In genomic region chr2:131187602-131187922, GRCm38 (mm10) we compare ENCODE assay signal across 7 mouse cellular contexts. TPM values are rescaled to one million over a fixed set of nuclear protein-coding genes. Genes with fewer than 3 reads are reported as not detected.
DNase-seq lines count a peak whose midpoint lies in the region; ATAC-seq lines count a peak whose summit lies in the region.

No protein-coding gene starts in this region.

- peak overlapping the region; percentile 77 for H3K27ac ChIP-seq in lung, embryonic 16.5 days (ENCODE audit: low read length)
- peak overlapping the region; percentile 79 for H3K27ac ChIP-seq in forebrain, embryonic 12.5 days
- peak overlapping the region; percentile 77; the same call in 1 of the 2 replicates for H3K27ac ChIP-seq in limb, embryonic 15.5 days
- H3K27ac ChIP-seq in stomach, embryonic 15.5 days, result peak overlapping the region; percentile 83; the same call in 1 of the 2 replicates

- H3K4me3 ChIP-seq in lung, embryonic 16.5 days (ENCODE audit: low read length), result peak overlapping the region; percentile 78
- peak overlapping the region; percentile 60 for H3K4me3 ChIP-seq in forebrain, embryonic 12.5 days (replicated peaks)
- peak overlapping the region; percentile 68 for H3K4me3 ChIP-seq in limb, embryonic 15.5 days
- H3K4me3 ChIP-seq in stomach, embryonic 15.5 days (replicated peaks), result peak overlapping the region; percentile 75

- ATAC-seq in lung, embryonic 16.5 days (ENCODE audit: low read depth), result no peak
- no peak for ATAC-seq in forebrain, embryonic 12.5 days (ENCODE audit: low FRiP score)
- ATAC-seq in limb, embryonic 15.5 days (ENCODE audit: insufficient number of reproducible peaks, low FRiP score, low TSS enrichment, low read depth), result no peak
- ATAC-seq in stomach, embryonic 15.5 days (ENCODE audit: insufficient read depth, low FRiP score, low read depth), result no peak

- peak overlapping the region; percentile 73 for H3K4me2 ChIP-seq in lung, embryonic 16.5 days (ENCODE audit: low read depth, low read length)
- peak overlapping the region; percentile 76 for H3K4me2 ChIP-seq in forebrain, embryonic 12.5 days
- peak overlapping the region; percentile 92 for H3K4me2 ChIP-seq in limb, embryonic 15.5 days
- H3K4me2 ChIP-seq in stomach, embryonic 15.5 days, result peak overlapping the region; percentile 87

- no peaks in the 10 kb centered on the region for H3K9me3 ChIP-seq in lung, embryonic 16.5 days (ENCODE audit: control insufficient read depth, low read length)
- no peaks in the 10 kb centered on the region for H3K9me3 ChIP-seq in forebrain, embryonic 12.5 days
- no peaks in the 10 kb centered on the region for H3K9me3 ChIP-seq in limb, embryonic 15.5 days
- no peaks in the 10 kb centered on the region for H3K9me3 ChIP-seq in stomach, embryonic 15.5 days

- no peaks in the 10 kb centered on the region; the same call in 1 of the 2 replicates for H3K27me3 ChIP-seq in lung, embryonic 16.5 days (ENCODE audit: control insufficient read depth, insufficient read depth, low read depth, low read length)
- H3K27me3 ChIP-seq in forebrain, embryonic 12.5 days, result no peaks in the 10 kb centered on the region
- H3K27me3 ChIP-seq in limb, embryonic 15.5 days, result no peaks in the 10 kb centered on the region
- H3K27me3 ChIP-seq in stomach, embryonic 15.5 days (replicated peaks), result no peaks in the 10 kb centered on the region

- 26% methylated on average over 3 of the region's 3 CpGs for WGBS in lung, embryonic 16.5 days
- WGBS in forebrain, embryonic 12.5 days, result 20% methylated on average over 3 of the region's 3 CpGs
- 30% methylated on average over 3 of the region's 3 CpGs for whole genome bisulfite sequencing in limb, embryonic 15.5 days
- 16% methylated on average over 3 of the region's 3 CpGs for WGBS in stomach, embryonic 15.5 days

- peak overlapping the region; percentile 87 for H3K9ac ChIP-seq in lung, embryonic 16.5 days (ENCODE audit: low read length)
- H3K9ac ChIP-seq in forebrain, embryonic 12.5 days, result peak overlapping the region; percentile 82
- H3K9ac ChIP-seq in limb, embryonic 15.5 days, result peak overlapping the region; percentile 62
- peak overlapping the region; percentile 62 for H3K9ac ChIP-seq in stomach, embryonic 15.5 days

- DNase-seq in lung, adult 18-20 months, result no peak
- DNase-seq in spleen, postnatal 14 days (ENCODE audit: low spot score in 2 of 2), result no peak
- no peak for DNase-seq in gastrocnemius, postnatal 4 days (ENCODE audit: low spot score in 2 of 2)

- H3K36me3 ChIP-seq in lung, embryonic 16.5 days (ENCODE audit: control insufficient read depth, insufficient read depth, low read length), result peaks cover 9% of the 10 kb centered on the region
- H3K36me3 ChIP-seq in forebrain, embryonic 12.5 days (replicated peaks), result peaks cover 10% of the 10 kb centered on the region
- peaks cover 11% of the 10 kb centered on the region; the same call in 1 of the 2 replicates for H3K36me3 ChIP-seq in limb, embryonic 15.5 days
- H3K36me3 ChIP-seq in stomach, embryonic 15.5 days, result peaks cover 9% of the 10 kb centered on the region; the same call in 1 of the 2 replicates

- H3K4me1 ChIP-seq in lung, embryonic 16.5 days (replicated peaks; ENCODE audit: control insufficient read depth, insufficient read depth, low read length), result peaks cover 24% of the 10 kb centered on the region
- peaks cover 53% of the 10 kb centered on the region for H3K4me1 ChIP-seq in forebrain, embryonic 12.5 days
- H3K4me1 ChIP-seq in limb, embryonic 15.5 days, result peaks cover 40% of the 10 kb centered on the region
- H3K4me1 ChIP-seq in stomach, embryonic 15.5 days, result peaks cover 36% of the 10 kb centered on the region

RNA-seq across cellular contexts. Expression of gene Spef1, which starts 0.5 kb away (rescaled TPM):
- polyA plus RNA-seq in lung, embryonic 16.5 days (2015; fragmentation: Nextera tagmentation; extraction: Ambion mirVana), result 6.5 and 8.8 TPM in 2 replicates
- 10.2 and 12.1 TPM in 2 replicates for polyA plus RNA-seq in forebrain, embryonic 12.5 days (2016; fragmentation: Nextera tagmentation; extraction: Ambion mirVana)
- 5.3 and 6.1 TPM in 2 replicates for polyA plus RNA-seq in limb, embryonic 15.5 days (2015; fragmentation: Nextera tagmentation; extraction: Ambion mirVana)
- 5.7 TPM in 2 replicates for polyA plus RNA-seq in stomach, embryonic 15.5 days (2015; fragmentation: Nextera tagmentation; extraction: Ambion mirVana)
- 1 to 10 TPM; 5.8 to 6.6 TPM for total RNA-seq in gastrocnemius, postnatal 4 days (2021)

RNA-seq across cellular contexts. Expression of gene Cdc25b, which starts 0.8 kb away (rescaled TPM):
- 61.0 TPM in 2 replicates for polyA plus RNA-seq in lung, embryonic 16.5 days (2015; fragmentation: Nextera tagmentation; extraction: Ambion mirVana)
- 73.1 and 81.9 TPM in 2 replicates for polyA plus RNA-seq in forebrain, embryonic 12.5 days (2016; fragmentation: Nextera tagmentation; extraction: Ambion mirVana)
- 51.2 and 51.3 TPM in 2 replicates for polyA plus RNA-seq in limb, embryonic 15.5 days (2015; fragmentation: Nextera tagmentation; extraction: Ambion mirVana)
- polyA plus RNA-seq in stomach, embryonic 15.5 days (2015; fragmentation: Nextera tagmentation; extraction: Ambion mirVana), result 57.6 and 62.6 TPM in 2 replicates
- total RNA-seq in gastrocnemius, postnatal 4 days (2021), result 10 to 100 TPM; 18.0 to 22.4 TPM

RNA-seq across cellular contexts. Expression of gene Cenpb, which starts 7.7 kb away (rescaled TPM):
- 8.4 and 9.5 TPM in 2 replicates for polyA plus RNA-seq in lung, embryonic 16.5 days (2015; fragmentation: Nextera tagmentation; extraction: Ambion mirVana)
- 15.3 and 16.2 TPM in 2 replicates for polyA plus RNA-seq in forebrain, embryonic 12.5 days (2016; fragmentation: Nextera tagmentation; extraction: Ambion mirVana)
- polyA plus RNA-seq in limb, embryonic 15.5 days (2015; fragmentation: Nextera tagmentation; extraction: Ambion mirVana), result 9.6 and 12.0 TPM in 2 replicates
- polyA plus RNA-seq in stomach, embryonic 15.5 days (2015; fragmentation: Nextera tagmentation; extraction: Ambion mirVana), result 15.4 and 16.4 TPM in 2 replicates
- total RNA-seq in gastrocnemius, postnatal 4 days (2021), result 10 to 100 TPM; 63.8 to 70.1 TPM

RNA-seq across cellular contexts. Expression of gene Ap5s1, which starts 19.3 kb away (rescaled TPM):
- polyA plus RNA-seq in lung, embryonic 16.5 days (2015; fragmentation: Nextera tagmentation; extraction: Ambion mirVana), result 29.0 and 29.7 TPM in 2 replicates
- 29.1 and 30.0 TPM in 2 replicates for polyA plus RNA-seq in forebrain, embryonic 12.5 days (2016; fragmentation: Nextera tagmentation; extraction: Ambion mirVana)
- polyA plus RNA-seq in limb, embryonic 15.5 days (2015; fragmentation: Nextera tagmentation; extraction: Ambion mirVana), result 26.7 and 27.8 TPM in 2 replicates
- 23.2 and 23.7 TPM in 2 replicates for polyA plus RNA-seq in stomach, embryonic 15.5 days (2015; fragmentation: Nextera tagmentation; extraction: Ambion mirVana)
- 10 to 100 TPM; 17.4 to 21.7 TPM for total RNA-seq in gastrocnemius, postnatal 4 days (2021)

RNA-seq across cellular contexts. Expression of gene 1700037H04Rik, which starts 27.7 kb away (rescaled TPM):
- polyA plus RNA-seq in lung, embryonic 16.5 days (2015; fragmentation: Nextera tagmentation; extraction: Ambion mirVana), result 57.9 and 63.5 TPM in 2 replicates
- 104 TPM in 2 replicates for polyA plus RNA-seq in forebrain, embryonic 12.5 days (2016; fragmentation: Nextera tagmentation; extraction: Ambion mirVana)
- polyA plus RNA-seq in limb, embryonic 15.5 days (2015; fragmentation: Nextera tagmentation; extraction: Ambion mirVana), result 53.6 and 56.0 TPM in 2 replicates
- 74.2 and 75.0 TPM in 2 replicates for polyA plus RNA-seq in stomach, embryonic 15.5 days (2015; fragmentation: Nextera tagmentation; extraction: Ambion mirVana)
- 10 to 100 TPM; 11.7 to 14.5 TPM for total RNA-seq in gastrocnemius, postnatal 4 days (2021)
